Mouse (Mus musculus) MEL (cell line): ENCODE results near the gene Phospho1.

Source experiments
- CHD2 ChIP-seq: IDR thresholded peaks from 2 replicates; pipeline ENCODE4 v1.6.1; 2011; ENCODE audit warnings: low read length, improper control_type of control experiment
- CTCF ChIP-seq, 3 experiments: IDR thresholded peaks in 2 of 3; conservative IDR thresholded peaks in 1 of 3; 2 replicates each; pipeline ENCODE4 v1.5.1; 2011 to 2012; ENCODE audit warnings: low read length in 3 of 3, low read depth in 2 of 3, mild to moderate bottlenecking in 2 of 3, improper control_type of control experiment in 1 of 3, inconsistent platforms in 1 of 3, mixed read lengths in 1 of 3, moderate library complexity in 1 of 3; ENCODE audit not compliant: control insufficient read depth in 1 of 3, insufficient read depth in 1 of 3, poor library complexity in 1 of 3, severe bottlenecking in 1 of 3
- EP300 ChIP-seq, 2 experiments: IDR thresholded peaks; 2 replicates each; pipeline ENCODE4 v1.6.1; 2011; ENCODE audit warnings: improper control_type of control experiment in 2 of 2, low read length in 2 of 2, low read depth in 1 of 2, mild to moderate bottlenecking in 1 of 2
- GATA1 ChIP-seq: IDR thresholded peaks from 2 replicates; pipeline ENCODE4 v1.6.1; 2011; ENCODE audit warnings: low read depth, low read length, improper control_type of control experiment
- MAX ChIP-seq: IDR thresholded peaks from 2 replicates; pipeline ENCODE4 v1.6.1; 2011; ENCODE audit warnings: low read length, improper control_type of control experiment
- POLR2A ChIP-seq, 2 experiments: IDR thresholded peaks; 2 replicates each; pipeline ENCODE4 v1.6.1; 2011 to 2012; ENCODE audit warnings: low read length in 2 of 2, mild to moderate bottlenecking in 2 of 2, control low read depth in 1 of 2, improper control_type of control experiment in 1 of 2, low read depth in 1 of 2, moderate library complexity in 1 of 2; ENCODE audit not compliant: control insufficient read depth in 1 of 2, insufficient read depth in 1 of 2, poor library complexity in 1 of 2
- USF1 ChIP-seq: IDR thresholded peaks from 2 replicates; pipeline ENCODE4 v1.6.1; 2014; ENCODE audit warnings: low read depth, mild to moderate bottlenecking, inconsistent platforms, low read length, improper control_type of control experiment, moderate library complexity

DNA sequence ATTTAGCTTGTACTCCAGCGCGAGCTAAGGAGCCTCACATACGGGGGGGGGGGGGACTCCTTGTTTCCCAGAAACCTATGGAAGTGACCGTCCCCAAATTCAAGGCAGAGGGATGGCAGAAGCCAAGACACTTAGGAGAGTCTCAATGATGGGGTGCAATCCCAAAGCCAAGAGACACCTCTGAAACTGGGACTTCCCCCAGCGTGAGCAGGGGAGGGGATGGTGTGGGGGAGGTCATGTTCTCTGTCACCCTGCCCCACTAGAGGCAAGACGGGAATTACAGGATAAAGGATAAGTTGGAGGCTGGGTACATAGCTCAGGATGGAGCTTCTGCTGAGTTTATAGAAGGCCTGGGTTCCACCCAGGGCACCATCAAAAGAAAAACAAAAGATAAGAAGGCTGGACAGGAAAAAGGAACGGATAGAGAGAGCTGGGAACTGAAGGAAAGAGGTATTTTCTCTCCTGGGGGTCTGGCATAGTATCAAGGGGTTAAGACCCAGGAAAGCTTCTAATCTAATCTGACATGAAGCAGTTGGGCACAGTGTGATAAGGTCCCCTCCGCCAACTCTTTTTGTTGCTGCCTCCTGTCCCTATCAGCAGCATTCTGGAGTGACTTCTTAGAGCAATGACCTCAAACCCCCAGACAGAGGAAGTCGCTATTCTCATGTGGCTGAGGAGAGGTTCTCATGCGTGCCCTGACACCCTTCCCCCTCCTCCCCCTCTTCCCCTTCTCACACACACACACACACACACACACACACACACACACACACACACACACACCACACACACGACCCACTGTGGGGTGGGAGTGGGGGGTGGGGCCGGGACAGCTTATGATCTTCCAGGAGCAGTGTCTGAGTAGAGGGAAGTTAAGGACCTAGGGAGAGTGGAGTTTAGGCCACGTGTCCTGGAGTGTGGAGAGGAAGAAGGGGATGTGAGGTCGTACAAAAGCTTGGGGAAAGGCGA is 10.7 kb downstream of the Phospho1 start:
- TF ChIP-seq USF1: peak; percentile 86
- peak; percentile 72; the same call in 1 of the 2 replicates for TF ChIP-seq CHD2
- TF ChIP-seq EP300 (IDR thresholded peaks at IDR 0.05; ENCODE audit: low read depth in 1 of 2, low read length in 2 of 2): peak; percentile 98 to 99
- peak; percentile 100 for TF ChIP-seq GATA1
- peak in 2 of 3 experiments; percentile 50 to 54; a peak in 4 of 6 replicates for TF ChIP-seq CTCF (IDR thresholded peaks at IDR 0.05 in 2 of 3, conservative IDR thresholded peaks at IDR 0.05 in 1 of 3; ENCODE audit: control insufficient read depth in 1 of 3, insufficient read depth in 1 of 3, low read depth in 2 of 3, low read length in 3 of 3, poor library complexity in 1 of 3, severe bottlenecking in 1 of 3)
- TF ChIP-seq POLR2A (IDR thresholded peaks at IDR 0.05; ENCODE audit: control insufficient read depth in 1 of 2, insufficient read depth in 1 of 2, low read depth in 1 of 2, low read length in 2 of 2, poor library complexity in 1 of 2): peak; percentile 65 to 68
- TF ChIP-seq MAX: peak; percentile 88
